Mouse (Mus musculus) C2C12 (cell line): ENCODE results near the gene Hspb6. TPM values are rescaled to one million over a fixed set of nuclear protein-coding genes. Genes with fewer than 3 reads are reported as not detected.

ENCODE experiments used
- H3K27me3 ChIP-seq: one replicate; pipeline ENCODE4 v1.6.1; 2011; ENCODE audit not compliant: control insufficient read depth, insufficient read depth, insufficient read length
- H3K36me3 ChIP-seq: one replicate; pipeline ENCODE4 v1.6.1; 2011; ENCODE audit not compliant: control insufficient read depth, insufficient read depth
- H3K4me3 ChIP-seq: one replicate; pipeline ENCODE4 v1.5.1; 2011; ENCODE audit warnings: mild to moderate bottlenecking, control low read depth; ENCODE audit not compliant: poor library complexity, insufficient read depth, severe bottlenecking
- H3K79me2 ChIP-seq: one replicate; pipeline ENCODE4 v1.6.1; 2011; ENCODE audit not compliant: control insufficient read depth, insufficient read depth
- H3K79me3 ChIP-seq: one replicate; pipeline ENCODE4 v1.6.1; 2011; ENCODE audit warnings: low read depth, control low read depth
- H3ac ChIP-seq: one replicate; pipeline ENCODE3; 2011; ENCODE audit warnings: low read depth; ENCODE audit not compliant: control insufficient read depth, insufficient read length
- CEBPB ChIP-seq: IDR thresholded peaks from one replicate; pipeline ENCODE4 v1.6.1; 2011; ENCODE audit warnings: low read depth, mild to moderate bottlenecking, control low read depth, moderate library complexity
- CTCF ChIP-seq: IDR thresholded peaks from one replicate; pipeline ENCODE4 v1.5.1; 2011; ENCODE audit not compliant: control insufficient read depth, insufficient read depth, insufficient read length
- FOSL1 ChIP-seq: IDR thresholded peaks from one replicate; pipeline ENCODE4 v1.8.0; 2011; ENCODE audit warnings: mild to moderate bottlenecking, low read length; ENCODE audit not compliant: poor library complexity, insufficient read depth, severe bottlenecking
- MAX ChIP-seq: IDR thresholded peaks from one replicate; pipeline ENCODE4 v1.6.1; 2011; ENCODE audit warnings: mild to moderate bottlenecking, control low read depth
- MYOD1 ChIP-seq: IDR thresholded peaks from one replicate; pipeline ENCODE4 v1.6.1; 2011; ENCODE audit warnings: low read depth; ENCODE audit not compliant: control insufficient read depth, insufficient read length
- MYOG ChIP-seq: IDR thresholded peaks from one replicate; pipeline ENCODE4 v1.6.1; 2011; ENCODE audit not compliant: control insufficient read depth, insufficient read length; ENCODE audit errors: extremely low read depth
- USF1 ChIP-seq: IDR thresholded peaks from one replicate; pipeline ENCODE4 v1.6.1; 2011; ENCODE audit warnings: low read depth, mild to moderate bottlenecking, control low read depth, moderate library complexity
- microRNA-seq: library from miRNA; unstranded; fragments of <30 nt; microRNA quantifications from one replicate; pipeline ENCODE4, GENCODE M21; 2019; ENCODE audit warnings: borderline microRNAs expressed
- polyA plus RNA-seq: library from polyadenylated mRNA; unstranded; fragments of >200 nt; fragmentation: generic; extraction: Trizol; gene quantifications from one replicate; pipeline ENCODE4 v1.2.1, GENCODE M21; 2012; ENCODE audit warnings: missing spikeins

Gene Hspb6
- polyA plus RNA-seq, 1 experiment, result 66.8 TPM

GRCm38 (mm10) chr7:30598786-30599185 lies 46.8 kb downstream of the Hspb6 start, which contains the start of gene Zbtb32:
Gene Zbtb32 (minus strand): TSS chr7:30598909.
- no peaks in the 10 kb centered on the region for H3K36me3 ChIP-seq
- H3K4me3 ChIP-seq, result no peak within 1 kb of the TSS
- no peak within 1 kb of the TSS for H3ac ChIP-seq
- no peak for TF ChIP-seq MYOG
- TF ChIP-seq MYOD1, result no peak
- no peak for TF ChIP-seq USF1
- TF ChIP-seq MAX, result no peak
- no peak for TF ChIP-seq FOSL1
- no peak for TF ChIP-seq CTCF
- TF ChIP-seq CEBPB, result no peak
- no peaks in the 10 kb centered on the region for H3K79me2 ChIP-seq
- peaks cover 43% of the 10 kb centered on the region for H3K27me3 ChIP-seq
- H3K79me3 ChIP-seq, result no peaks in the 10 kb centered on the region

- Histone ChIP-seq H3ac (no peak overlapping the region), H3K36me3 (no peaks in the 10 kb centered on the region), H3K4me3 (no peak overlapping the region), H3K79me3 (no peaks in the 10 kb centered on the region), H3K79me2 (no peaks in the 10 kb centered on the region), H3K27me3 (peaks cover 41% of the 10 kb centered on the region)
- TF ChIP-seq MYOG (no peak), CEBPB (no peak), MAX (no peak), USF1 (no peak), MYOD1 (no peak), CTCF (no peak), FOSL1 (no peak)
Measured at GRCm38 (mm10) chr7:30599933-30600353, 48.0 kb downstream of the Hspb6 start.

- no peaks in the 10 kb centered on the region for H3K79me3 ChIP-seq
- H3K79me2 ChIP-seq, result no peaks in the 10 kb centered on the region
- no peak overlapping the region for H3K4me3 ChIP-seq
- no peaks in the 10 kb centered on the region for H3K36me3 ChIP-seq
- TF ChIP-seq MAX (no peak), MYOD1 (no peak), MYOG (no peak), FOSL1 (no peak), USF1 (no peak), CEBPB (no peak), CTCF (no peak)
- H3ac ChIP-seq, result no peak overlapping the region
- H3K27me3 ChIP-seq, result peaks cover 34% of the 10 kb centered on the region
Measured at GRCm38 (mm10) chr7:30600651-30601050, 48.7 kb downstream of the Hspb6 start.

- Histone ChIP-seq H3K27me3 (peaks cover 23% of the 10 kb centered on the region), H3ac (no peak overlapping the region), H3K79me3 (no peaks in the 10 kb centered on the region), H3K4me3 (no peak overlapping the region), H3K79me2 (no peaks in the 10 kb centered on the region), H3K36me3 (no peaks in the 10 kb centered on the region)
- no peak for TF ChIP-seq MYOG
- no peak for TF ChIP-seq FOSL1
- TF ChIP-seq CEBPB, result no peak
- TF ChIP-seq MYOD1, result no peak
- no peak for TF ChIP-seq MAX
- TF ChIP-seq CTCF, result no peak
- no peak for TF ChIP-seq USF1
Measured at GRCm38 (mm10) chr7:30602583-30602982, 50.6 kb downstream of the Hspb6 start.

GRCm38 (mm10) chr7:30604424-30604823 lies 52.4 kb downstream of the Hspb6 start:
- H3ac ChIP-seq, result no peak overlapping the region
- H3K79me3 ChIP-seq, result no peaks in the 10 kb centered on the region
- no peaks in the 10 kb centered on the region for H3K79me2 ChIP-seq
- no peak for TF ChIP-seq CTCF
- H3K27me3 ChIP-seq, result peaks cover 8% of the 10 kb centered on the region
- H3K36me3 ChIP-seq, result no peaks in the 10 kb centered on the region
- no peak overlapping the region for H3K4me3 ChIP-seq

- peaks cover 5% of the 10 kb centered on the region for H3K27me3 ChIP-seq
- H3K4me3 ChIP-seq, result no peak overlapping the region
- TF ChIP-seq MAX, result no peak
- no peak for TF ChIP-seq USF1
- no peak for TF ChIP-seq CTCF
- no peak for TF ChIP-seq CEBPB
- no peak for TF ChIP-seq MYOD1
- TF ChIP-seq MYOG, result no peak
- TF ChIP-seq FOSL1, result no peak
- H3K79me3 ChIP-seq, result no peaks in the 10 kb centered on the region
- no peak overlapping the region for H3ac ChIP-seq
- no peaks in the 10 kb centered on the region for H3K79me2 ChIP-seq
- H3K36me3 ChIP-seq, result no peaks in the 10 kb centered on the region
Measured at GRCm38 (mm10) chr7:30604944-30605343, 53.0 kb downstream of the Hspb6 start.

Small RNA genes lying within 50 kb of the gene (microRNA-seq; reads per million reads assigned to microRNA genes)
- gene Gm38670, result 4.1 reads per million, percentile 50 among the genes with 10 or more reads in this experiment
- gene Mir3569, result 0.20 reads per million

Other genes with a start within 250 kb of the Hspb6 start
- 28.7 TPM for gene Alkbh6, start 243.5 kb upstream of the Hspb6 start, polyA plus RNA-seq
- gene Syne4, start 237.4 kb upstream of the Hspb6 start, polyA plus RNA-seq, result 0.20 TPM
- 0.81 TPM for gene E130208F15Rik, start 230.4 kb upstream of the Hspb6 start, polyA plus RNA-seq
- gene Sdhaf1, start 228.3 kb upstream of the Hspb6 start, polyA plus RNA-seq, result 9.9 TPM
- gene Lrfn3, start 189.4 kb upstream of the Hspb6 start, polyA plus RNA-seq, result 0.20 TPM
- not detected for gene Tyrobp, start 138.4 kb upstream of the Hspb6 start, polyA plus RNA-seq
- not detected for gene Hcst, start 132.3 kb upstream of the Hspb6 start, polyA plus RNA-seq
- gene Nfkbid, start 130.4 kb upstream of the Hspb6 start, polyA plus RNA-seq, result 0.04 TPM
- 0.29 TPM for gene Aplp1, start 106.6 kb upstream of the Hspb6 start, polyA plus RNA-seq
- not detected for gene Kirrel2, start 94.5 kb upstream of the Hspb6 start, polyA plus RNA-seq
- gene Nphs1, start 93.9 kb upstream of the Hspb6 start, polyA plus RNA-seq, result 0.60 TPM
- gene Prodh2, start 58.6 kb upstream of the Hspb6 start, polyA plus RNA-seq, result 0.02 TPM
- gene Arhgap33, start 17.1 kb upstream of the Hspb6 start, polyA plus RNA-seq, result 2.4 TPM
- gene Proser3, start 121 bp downstream of the Hspb6 start, polyA plus RNA-seq, result 8.7 TPM
- gene Lin37, start 7.7 kb downstream of the Hspb6 start, polyA plus RNA-seq, result 38.4 TPM
- gene U2af1l4, start 11.1 kb downstream of the Hspb6 start, polyA plus RNA-seq, result 63.6 TPM
- 0.73 TPM for gene Gm49396, start 11.2 kb downstream of the Hspb6 start, polyA plus RNA-seq
- 173 TPM for gene Psenen, start 11.4 kb downstream of the Hspb6 start, polyA plus RNA-seq
- 0.56 TPM for gene Igflr1, start 13.2 kb downstream of the Hspb6 start, polyA plus RNA-seq
- 14.4 TPM for gene Kmt2b, start 36.5 kb downstream of the Hspb6 start, polyA plus RNA-seq
- gene Zbtb32, start 46.7 kb downstream of the Hspb6 start, polyA plus RNA-seq, result 0.05 TPM
- gene Upk1a, start 60.7 kb downstream of the Hspb6 start, polyA plus RNA-seq, result 0.53 TPM
- gene Cox6b1, start 74.0 kb downstream of the Hspb6 start, polyA plus RNA-seq, result 795 TPM
- not detected for gene Etv2, start 83.7 kb downstream of the Hspb6 start, polyA plus RNA-seq
- 110 TPM for gene Rbm42, start 98.1 kb downstream of the Hspb6 start, polyA plus RNA-seq
- 25.9 TPM for gene Haus5, start 112.8 kb downstream of the Hspb6 start, polyA plus RNA-seq
- gene Pmis2, start 119.4 kb downstream of the Hspb6 start, polyA plus RNA-seq, result not detected
- gene 2200002J24Rik, start 146.7 kb downstream of the Hspb6 start, polyA plus RNA-seq, result not detected
- gene Atp4a, start 160.0 kb downstream of the Hspb6 start, polyA plus RNA-seq, result not detected
- gene Tmem147, start 177.4 kb downstream of the Hspb6 start, polyA plus RNA-seq, result 168 TPM
- gene Gapdhs, start 191.5 kb downstream of the Hspb6 start, polyA plus RNA-seq, result not detected
- gene Sbsn, start 199.3 kb downstream of the Hspb6 start, polyA plus RNA-seq, result 3.6 TPM
- not detected for gene Dmkn, start 211.6 kb downstream of the Hspb6 start, polyA plus RNA-seq
- not detected for gene Krtdap, start 235.7 kb downstream of the Hspb6 start, polyA plus RNA-seq